Mouse (Mus musculus): ENCODE measurements around the gene Gm11032.
"Not testable (repeated sequence)": the region's sequence is repeated elsewhere in the genome, so short reads cannot be mapped to it uniquely, and the experiment has no call there.

The Gm11032 gene

GRCm38 (mm10) chr11:4625931-4626330, 6.1 kb downstream of the Gm11032 start:
- no peak for DNase-seq (ENCODE audit: low read depth, low spot score)

- no peak for DNase-seq (ENCODE audit: low read depth, low spot score)
Observed at GRCm38 (mm10) chr11:4627636-4628035, 7.8 kb downstream of the Gm11032 start.

GRCm38 (mm10) chr11:4629861-4630280, 10.0 kb downstream of the Gm11032 start:
- no peak for DNase-seq (ENCODE audit: low read depth, low spot score)

- no peak for DNase-seq (ENCODE audit: low read depth, low spot score)
Observed at GRCm38 (mm10) chr11:4633420-4633819, 13.6 kb downstream of the Gm11032 start.

- no peak for DNase-seq (ENCODE audit: low read depth, low spot score)
Observed at GRCm38 (mm10) chr11:4634395-4634794, 14.5 kb downstream of the Gm11032 start.

GRCm38 (mm10) chr11:4636782-4637342, 17.0 kb downstream of the Gm11032 start:
- no peak for DNase-seq (ENCODE audit: low read depth, low spot score)

- DNase-seq (ENCODE audit: low read depth, low spot score): peak; percentile 88
Observed at GRCm38 (mm10) chr11:4637534-4638234, 17.8 kb downstream of the Gm11032 start, which contains the start of gene Ascc2. Ascc2 (plus strand) TSS chr11:4637747.

- DNase-seq (ENCODE audit: low read depth, low spot score): peak; percentile 9
Observed at GRCm38 (mm10) chr11:4638261-4638660, 18.4 kb downstream of the Gm11032 start.

GRCm38 (mm10) chr11:4641185-4641584, 21.3 kb downstream of the Gm11032 start:
- DNase-seq (ENCODE audit: low read depth, low spot score): no peak

- DNase-seq (ENCODE audit: low read depth, low spot score): no peak
Observed at GRCm38 (mm10) chr11:4643722-4644121, 23.9 kb downstream of the Gm11032 start.

- DNase-seq (ENCODE audit: low read depth, low spot score): not testable (repeated sequence)
Observed at GRCm38 (mm10) chr11:4645180-4645579, 25.3 kb downstream of the Gm11032 start.

- no peak for DNase-seq (ENCODE audit: low read depth, low spot score)
Observed at GRCm38 (mm10) chr11:4646409-4646808, 26.5 kb downstream of the Gm11032 start.

- no peak for DNase-seq (ENCODE audit: low read depth, low spot score)
Observed at GRCm38 (mm10) chr11:4659818-4660217, 40.0 kb downstream of the Gm11032 start.

GRCm38 (mm10) chr11:4660309-4661025, 40.6 kb downstream of the Gm11032 start:
- DNase-seq (ENCODE audit: low read depth, low spot score): no peak

GRCm38 (mm10) chr11:4661324-4661723, 41.5 kb downstream of the Gm11032 start:
- DNase-seq (ENCODE audit: low read depth, low spot score): peak; percentile 18

GRCm38 (mm10) chr11:4661871-4662495, 42.1 kb downstream of the Gm11032 start:
- no peak for DNase-seq (ENCODE audit: low read depth, low spot score)

GRCm38 (mm10) chr11:4662496-4662878, 42.6 kb downstream of the Gm11032 start:
- no peak for DNase-seq (ENCODE audit: low read depth, low spot score)
